Mouse (Mus musculus): ENCODE measurements at regions not wholly inside any gene's neighbourhood (a gene's known extent, or its start where the extent isn't known, plus 50 kb on each side); places are given as distances from the start of the nearest gene placed in this dataset.
A peak's percentile ranks its signal among the peaks of the same experiment; 100 is the strongest.

GRCm38 (mm10) chr2:134126988-134127387 lies 427.2 kb downstream of the Hao1 start:
- no peak for DNase-seq (ENCODE audit: low spot score)
- 79% methylated on average over 1 of the region's 1 CpGs for WGBS
- H3K27me3 ChIP-seq (ENCODE audit: insufficient read depth, poor library complexity, severe bottlenecking): no peaks in the 10 kb centered on the region
- H3K4me1 ChIP-seq (replicated peaks): no peaks in the 10 kb centered on the region
- H3K4me3 ChIP-seq: no peak overlapping the region
- H3K9me3 ChIP-seq: no peaks in the 10 kb centered on the region
- no peaks in the 10 kb centered on the region for H3K36me3 ChIP-seq
- H3K27ac ChIP-seq: no peak overlapping the region

GRCm38 (mm10) chr2:134107286-134107685 lies 446.9 kb downstream of the Hao1 start:
- no peaks in the 10 kb centered on the region for H3K9me3 ChIP-seq
- no peak overlapping the region for H3K27ac ChIP-seq
- H3K4me1 ChIP-seq (replicated peaks): no peaks in the 10 kb centered on the region
- H3K36me3 ChIP-seq: no peaks in the 10 kb centered on the region
- H3K27me3 ChIP-seq (ENCODE audit: insufficient read depth, poor library complexity, severe bottlenecking): no peaks in the 10 kb centered on the region
- no peak for DNase-seq (ENCODE audit: low spot score)
- H3K4me3 ChIP-seq: no peak overlapping the region

GRCm38 (mm10) chr2:134088374-134088773 lies 465.8 kb downstream of the Hao1 start:
- Histone ChIP-seq H3K4me1 (replicated peaks) (no peaks in the 10 kb centered on the region), H3K27me3 (ENCODE audit: insufficient read depth, poor library complexity, severe bottlenecking) (no peaks in the 10 kb centered on the region), H3K36me3 (no peaks in the 10 kb centered on the region), H3K27ac (no peak overlapping the region), H3K9me3 (no peaks in the 10 kb centered on the region), H3K4me3 (no peak overlapping the region)
- DNase-seq (ENCODE audit: low spot score): no peak
- 85% methylated on average over 2 of the region's 2 CpGs for WGBS

- 85% methylated on average over 1 of the region's 1 CpGs for WGBS
- Histone ChIP-seq H3K27ac (no peak overlapping the region), H3K4me1 (replicated peaks) (peaks cover 6% of the 10 kb centered on the region), H3K36me3 (no peaks in the 10 kb centered on the region), H3K4me3 (no peak overlapping the region), H3K9me3 (no peaks in the 10 kb centered on the region), H3K27me3 (ENCODE audit: insufficient read depth, poor library complexity, severe bottlenecking) (no peaks in the 10 kb centered on the region)
- no peak for DNase-seq (ENCODE audit: low spot score)
These were observed 474.0 kb downstream of the Hao1 start for GRCm38 (mm10) chr2:134080148-134080547.

GRCm38 (mm10) chr2:134077953-134078352 lies 476.2 kb downstream of the Hao1 start:
- peak; percentile 8 for DNase-seq (ENCODE audit: low spot score)
- 58% methylated on average over 1 of the region's 1 CpGs for WGBS
- H3K4me3 ChIP-seq: no peak overlapping the region
- H3K27me3 ChIP-seq (ENCODE audit: insufficient read depth, poor library complexity, severe bottlenecking): no peaks in the 10 kb centered on the region
- H3K9me3 ChIP-seq: no peaks in the 10 kb centered on the region
- no peaks in the 10 kb centered on the region for H3K36me3 ChIP-seq
- no peak overlapping the region for H3K27ac ChIP-seq
- H3K4me1 ChIP-seq (replicated peaks): peaks cover 6% of the 10 kb centered on the region

- WGBS: 60% methylated on average over 8 of the region's 8 CpGs
- H3K27ac ChIP-seq: no peak overlapping the region
These were observed 486.2 kb downstream of the Hao1 start for GRCm38 (mm10) chr2:134067910-134068335.

GRCm38 (mm10) chr2:134067404-134067803 lies 486.8 kb downstream of the Hao1 start:
- WGBS: 94% methylated on average over 1 of the region's 1 CpGs
- DNase-seq (ENCODE audit: low spot score): no peak
- H3K9me3 ChIP-seq: no peaks in the 10 kb centered on the region
- no peaks in the 10 kb centered on the region for H3K36me3 ChIP-seq
- H3K27ac ChIP-seq: no peak overlapping the region
- no peak overlapping the region for H3K4me3 ChIP-seq
- no peaks in the 10 kb centered on the region for H3K4me1 ChIP-seq (replicated peaks)
- no peaks in the 10 kb centered on the region for H3K27me3 ChIP-seq (ENCODE audit: insufficient read depth, poor library complexity, severe bottlenecking)

More at GRCm38 (mm10) chr2:134067910-134068335, 486.2 kb downstream of the Hao1 start:
- peak; percentile 15 for DNase-seq (ENCODE audit: low spot score)
- no peaks in the 10 kb centered on the region for H3K36me3 ChIP-seq
- H3K9me3 ChIP-seq: no peaks in the 10 kb centered on the region
- H3K27me3 ChIP-seq (ENCODE audit: insufficient read depth, poor library complexity, severe bottlenecking): no peaks in the 10 kb centered on the region
- H3K4me3 ChIP-seq: no peak overlapping the region
- H3K4me1 ChIP-seq (replicated peaks): no peaks in the 10 kb centered on the region

GRCm38 (mm10) chr2:134059916-134060618 lies 494.1 kb downstream of the Hao1 start:
- DNase-seq (ENCODE audit: low spot score): no peak
- Histone ChIP-seq H3K36me3 (no peaks in the 10 kb centered on the region), H3K27ac (no peak overlapping the region), H3K4me3 (no peak overlapping the region), H3K4me1 (replicated peaks) (no peaks in the 10 kb centered on the region), H3K27me3 (ENCODE audit: insufficient read depth, poor library complexity, severe bottlenecking) (no peaks in the 10 kb centered on the region), H3K9me3 (no peaks in the 10 kb centered on the region)
- WGBS: 81% methylated on average over 2 of the region's 2 CpGs

GRCm38 (mm10) chr2:134036359-134036874 lies 484.5 kb downstream of the Bmp2 start:
- 65% methylated on average over 6 of the region's 6 CpGs for WGBS
- Histone ChIP-seq H3K36me3 (no peaks in the 10 kb centered on the region), H3K27me3 (ENCODE audit: insufficient read depth, poor library complexity, severe bottlenecking) (no peaks in the 10 kb centered on the region), H3K27ac (no peak overlapping the region), H3K9me3 (no peaks in the 10 kb centered on the region), H3K4me3 (no peak overlapping the region), H3K4me1 (replicated peaks) (0 out of 2 replicates have a peak, but pooled peaks cover 4% of the 10 kb centered on the region)
- peak; percentile 6 for DNase-seq (ENCODE audit: low spot score)

- no peaks in the 10 kb centered on the region for H3K27me3 ChIP-seq (ENCODE audit: insufficient read depth, poor library complexity, severe bottlenecking)
- H3K4me1 ChIP-seq (replicated peaks): no peaks in the 10 kb centered on the region
- H3K36me3 ChIP-seq: no peaks in the 10 kb centered on the region
- no peaks in the 10 kb centered on the region for H3K9me3 ChIP-seq
- peak; percentile 11 for DNase-seq (ENCODE audit: low spot score)
- H3K27ac ChIP-seq: no peak overlapping the region
- no peak overlapping the region for H3K4me3 ChIP-seq
- WGBS: 66% methylated on average over 4 of the region's 4 CpGs
These were observed 477.9 kb downstream of the Bmp2 start for GRCm38 (mm10) chr2:134029631-134030414.

- Histone ChIP-seq H3K4me3 (no peak overlapping the region), H3K27me3 (ENCODE audit: insufficient read depth, poor library complexity, severe bottlenecking) (no peaks in the 10 kb centered on the region), H3K9me3 (no peaks in the 10 kb centered on the region), H3K36me3 (no peaks in the 10 kb centered on the region), H3K27ac (no peak overlapping the region), H3K4me1 (replicated peaks) (no peaks in the 10 kb centered on the region)
- no peak for DNase-seq (ENCODE audit: low spot score)
- 83% methylated on average over 2 of the region's 2 CpGs for WGBS
These were observed 477.2 kb downstream of the Bmp2 start for GRCm38 (mm10) chr2:134029153-134029552.

GRCm38 (mm10) chr2:134017109-134017508 lies 465.1 kb downstream of the Bmp2 start:
- no peak overlapping the region for H3K27ac ChIP-seq
- no peaks in the 10 kb centered on the region for H3K9me3 ChIP-seq
- no peaks in the 10 kb centered on the region for H3K36me3 ChIP-seq
- H3K4me3 ChIP-seq: no peak overlapping the region
- H3K4me1 ChIP-seq (replicated peaks): no peaks in the 10 kb centered on the region
- DNase-seq (ENCODE audit: low spot score): peak; percentile 11
- H3K27me3 ChIP-seq (ENCODE audit: insufficient read depth, poor library complexity, severe bottlenecking): no peaks in the 10 kb centered on the region

GRCm38 (mm10) chr2:134003146-134003545 lies 451.2 kb downstream of the Bmp2 start:
- 80% methylated on average over 1 of the region's 1 CpGs for WGBS
- Histone ChIP-seq H3K4me1 (replicated peaks) (no peaks in the 10 kb centered on the region), H3K4me3 (no peak overlapping the region), H3K27ac (no peak overlapping the region), H3K36me3 (no peaks in the 10 kb centered on the region), H3K27me3 (ENCODE audit: insufficient read depth, poor library complexity, severe bottlenecking) (no peaks in the 10 kb centered on the region), H3K9me3 (no peaks in the 10 kb centered on the region)
- DNase-seq (ENCODE audit: low spot score): no peak
